Mouse (Mus musculus) bone marrow, adult 2 months (tissue): ENCODE measurements around the gene Mtnr1b.

Experiments used
- CTCF ChIP-seq: fragments of 200-500 bp; IDR thresholded peaks from 2 replicates; pipeline ENCODE4 v1.5.1; 2011; ENCODE audit warnings: low read length, control low read depth; ENCODE audit not compliant: control insufficient read depth, insufficient read depth
- POLR2A ChIP-seq: fragments of 200-500 bp; IDR thresholded peaks from 2 replicates; pipeline ENCODE4 v1.6.1; 2011; ENCODE audit warnings: low read depth, mild to moderate bottlenecking, control low read depth, low read length, borderline replicate concordance; ENCODE audit not compliant: control insufficient read depth

DNA sequence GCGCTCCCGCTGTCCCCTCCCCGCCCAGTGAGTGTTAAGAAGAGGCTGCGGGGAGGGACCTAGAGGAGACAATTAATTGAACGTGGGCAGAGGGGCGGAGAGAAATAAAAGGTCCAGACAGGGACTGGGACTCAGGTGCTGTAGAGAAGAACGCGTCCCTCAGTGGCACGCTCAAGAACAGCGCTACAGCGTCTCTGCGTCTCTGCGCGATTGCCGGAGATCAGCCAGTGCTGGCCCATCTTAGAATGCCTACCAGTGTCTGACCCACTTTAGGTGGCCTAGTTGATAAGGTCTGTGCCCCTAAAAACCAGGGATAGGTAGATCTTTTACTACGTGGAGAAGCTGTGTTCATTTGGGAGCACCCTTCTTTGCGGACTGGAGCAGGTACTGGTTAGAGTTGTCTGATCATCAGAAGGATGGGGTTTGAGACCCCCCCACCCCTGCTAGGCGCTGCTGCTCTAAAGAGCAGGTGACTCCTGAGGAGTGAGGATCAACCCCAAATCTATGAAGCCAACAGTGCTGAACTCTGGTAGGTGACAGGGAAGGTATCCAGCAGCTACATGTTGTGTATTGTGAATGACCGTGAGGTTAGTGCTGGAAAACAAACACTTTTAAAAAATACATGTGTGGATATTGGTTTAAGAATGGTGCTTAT lies at the start of gene Mtnr1b:
- no peak for TF ChIP-seq CTCF
- no peak for TF ChIP-seq POLR2A
